Mouse (Mus musculus) bone marrow macrophage, adult 2 months (primary cell): ENCODE results near the gene Snrpd3.

Experiments used
- CTCF ChIP-seq: IDR thresholded peaks from 2 replicates; pipeline ENCODE4 v1.5.1; 2012; ENCODE audit warnings: low read depth, mild to moderate bottlenecking, low read length, moderate library complexity
- POLR2A ChIP-seq: IDR thresholded peaks from 2 replicates; pipeline ENCODE4 v1.6.1; 2012; ENCODE audit warnings: mild to moderate bottlenecking, low read depth, low read length, borderline replicate concordance

GRCm38 (mm10) chr10:75556026-75556425 lies 38.7 kb downstream of the Snrpd3 start:
- no peak for TF ChIP-seq POLR2A
- no peak for TF ChIP-seq CTCF
